In the genomic region with DNA sequence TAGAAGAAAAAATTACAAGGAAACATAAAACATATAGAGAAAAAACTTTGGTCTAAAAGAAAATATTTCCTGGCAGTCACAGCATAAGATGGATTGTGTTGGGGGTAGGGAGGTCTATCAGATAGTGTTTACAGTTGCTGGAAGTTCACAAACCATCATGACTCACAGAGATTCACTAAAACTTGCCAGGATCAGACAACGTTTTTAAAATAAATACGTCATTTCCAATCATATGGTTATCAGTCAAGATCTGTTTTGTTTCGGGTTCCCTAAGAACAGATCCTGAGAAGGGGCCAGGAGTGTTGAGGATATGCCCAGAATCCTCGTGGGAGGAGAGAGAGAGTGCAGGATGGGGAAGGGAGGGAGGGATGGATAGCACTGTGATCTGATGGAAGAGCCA, we compare ENCODE assay signal across 30 mouse cellular contexts. TPM values are rescaled to one million over a fixed set of nuclear protein-coding genes. Genes with fewer than 3 reads are reported as not detected.
DNase-seq lines count a peak whose midpoint lies in the region; ATAC-seq and TF ChIP-seq lines count a peak whose summit lies in the region.
"Had no signal": no experiment of that assay in that cellular context is flagged by ENCODE, and none has a peak within 500 bp of the region (broad histone marks: within the 10 kb centered on the region; RNA-seq: fewer than 3 reads in every experiment).

No protein-coding gene starts in this region.

- WGBS in forebrain, embryonic 14.5 days = 73% methylated on average over 4 of the region's 4 CpGs
- WGBS in forebrain, postnatal 0 days = 63% methylated on average over 4 of the region's 4 CpGs
- 69% methylated on average over 4 of the region's 4 CpGs for WGBS in forebrain, embryonic 16.5 days
- 78% methylated on average over 4 of the region's 4 CpGs for WGBS in forebrain, embryonic 13.5 days
- WGBS in kidney, postnatal 0 days = 46% methylated on average over 4 of the region's 4 CpGs
- 44% methylated on average over 4 of the region's 4 CpGs for WGBS in kidney, embryonic 14.5 days
- WGBS in hindbrain, embryonic 11.5 days = 81% methylated on average over 4 of the region's 4 CpGs

- H3K27me3 ChIP-seq in forebrain, embryonic 14.5 days (replicated peaks; ENCODE audit: control insufficient read depth, insufficient read depth, low read length) = no peaks in the 10 kb centered on the region
- H3K27me3 ChIP-seq in forebrain, postnatal 0 days (ENCODE audit: insufficient read depth, low read length) = no peaks in the 10 kb centered on the region
- no peaks in the 10 kb centered on the region for H3K27me3 ChIP-seq in forebrain, embryonic 16.5 days (replicated peaks; ENCODE audit: control insufficient read depth, insufficient read depth, low read length)
- H3K27me3 ChIP-seq in forebrain, embryonic 13.5 days = no peaks in the 10 kb centered on the region
- no peaks in the 10 kb centered on the region for H3K27me3 ChIP-seq in kidney, postnatal 0 days (ENCODE audit: insufficient read depth, low read length)
- H3K27me3 ChIP-seq in kidney, embryonic 14.5 days (ENCODE audit: control insufficient read depth, insufficient read depth, low read length) = peaks cover 4% of the 10 kb centered on the region; the same call in 1 of the 2 replicates
- no peaks in the 10 kb centered on the region for H3K27me3 ChIP-seq in hindbrain, embryonic 11.5 days (ENCODE audit: control insufficient read depth, insufficient read depth, low read length)
- H3K27me3 ChIP-seq: CH12.LX; embryonic facial prominence, embryonic 12.5 days; embryonic facial prominence, embryonic 15.5 days had no signal

- no peak overlapping the region for H3K4me3 ChIP-seq in forebrain, embryonic 14.5 days (ENCODE audit: low read depth, low read length)
- no peak overlapping the region for H3K4me3 ChIP-seq in forebrain, postnatal 0 days (ENCODE audit: low read depth, low read length)
- no peak overlapping the region for H3K4me3 ChIP-seq in forebrain, embryonic 16.5 days (replicated peaks; ENCODE audit: low read length)
- H3K4me3 ChIP-seq in forebrain, embryonic 13.5 days = no peak overlapping the region
- no peak overlapping the region for H3K4me3 ChIP-seq in kidney, postnatal 0 days (replicated peaks; ENCODE audit: low read depth, low read length)
- H3K4me3 ChIP-seq in kidney, embryonic 14.5 days (ENCODE audit: low read length) = no peak overlapping the region
- no peak overlapping the region for H3K4me3 ChIP-seq in hindbrain, embryonic 11.5 days (ENCODE audit: low read depth, low read length)
- H3K4me3 ChIP-seq: embryonic facial prominence, embryonic 12.5 days; embryonic facial prominence, embryonic 15.5 days; erythroblast, embryonic 14.5 days; forebrain, embryonic 10.5 days had no signal

- TF ChIP-seq CTCF in forebrain, postnatal 0 days (IDR thresholded peaks at IDR 0.05; ENCODE audit: low read depth) = no peak
- TF ChIP-seq CTCF in kidney, postnatal 0 days (IDR thresholded peaks at IDR 0.05; ENCODE audit: low read depth) = no peak

- peak; percentile 13 for DNase-seq in forebrain, embryonic 14.5 days (ENCODE audit: low spot score)
- no peak for DNase-seq in forebrain, postnatal 0 days
- DNase-seq in kidney, postnatal 0 days (ENCODE audit: low spot score) = peak; percentile 36
- peak; percentile 83 for DNase-seq in NIH3T3 (ENCODE audit: low read depth)
- DNase-seq in hindbrain, embryonic 11.5 days (ENCODE audit: low spot score) = no peak
- DNase-seq: adrenal gland, adult 2 months; adrenal gland, postnatal 10 days; adrenal gland, postnatal 25 days; B cell, adult 2 months; cerebellum, adult 11 months; cerebellum, adult 18-20 months; cerebellum, adult 8-10 months; cerebellum, adult 9-11 months; cerebellum, postnatal 14 days; cerebellum, postnatal 36 days; embryo, embryonic 11 days had no signal

- no peak overlapping the region for H3K27ac ChIP-seq in forebrain, embryonic 14.5 days (ENCODE audit: low read depth, low read length)
- H3K27ac ChIP-seq in forebrain, postnatal 0 days (ENCODE audit: low read depth, low read length) = no peak overlapping the region
- H3K27ac ChIP-seq in forebrain, embryonic 16.5 days (ENCODE audit: low read length) = no peak overlapping the region
- no peak overlapping the region for H3K27ac ChIP-seq in forebrain, embryonic 13.5 days
- no peak overlapping the region for H3K27ac ChIP-seq in kidney, postnatal 0 days
- H3K27ac ChIP-seq in kidney, embryonic 14.5 days (ENCODE audit: low read depth, low read length) = no peak overlapping the region
- no peak overlapping the region for H3K27ac ChIP-seq in hindbrain, embryonic 11.5 days (ENCODE audit: low read depth, low read length)
- H3K27ac ChIP-seq: embryonic facial prominence, embryonic 12.5 days; embryonic facial prominence, embryonic 15.5 days; forebrain, embryonic 10.5 days had no signal

- ATAC-seq in forebrain, embryonic 14.5 days = no peak
- ATAC-seq in forebrain, postnatal 0 days = no peak
- ATAC-seq in forebrain, embryonic 16.5 days = peak; percentile 47
- no peak for ATAC-seq in forebrain, embryonic 13.5 days
- no peak for ATAC-seq in kidney, postnatal 0 days (replicated peaks; ENCODE audit: low FRiP score, low read depth)
- ATAC-seq in kidney, embryonic 14.5 days (ENCODE audit: low FRiP score, low TSS enrichment) = no peak
- ATAC-seq in hindbrain, embryonic 11.5 days (ENCODE audit: low FRiP score) = no peak
- ATAC-seq: CD4-positive, CD25-positive, alpha-beta regulatory T cell, adult 4 months had no signal

- no peak overlapping the region for H3K9ac ChIP-seq in forebrain, embryonic 14.5 days (ENCODE audit: low read length)
- no peak overlapping the region for H3K9ac ChIP-seq in forebrain, postnatal 0 days
- no peak overlapping the region for H3K9ac ChIP-seq in forebrain, embryonic 16.5 days (replicated peaks; ENCODE audit: low read depth, low read length)
- H3K9ac ChIP-seq in forebrain, embryonic 13.5 days = no peak overlapping the region
- no peak overlapping the region for H3K9ac ChIP-seq in kidney, postnatal 0 days (ENCODE audit: low read depth, low read length)
- no peak overlapping the region for H3K9ac ChIP-seq in kidney, embryonic 14.5 days (ENCODE audit: low read depth, low read length)
- no peak overlapping the region for H3K9ac ChIP-seq in hindbrain, embryonic 11.5 days (ENCODE audit: low read depth, low read length)
- H3K9ac ChIP-seq: embryonic facial prominence, embryonic 12.5 days; embryonic facial prominence, embryonic 15.5 days had no signal

- H3K4me1 ChIP-seq in forebrain, embryonic 14.5 days (ENCODE audit: control insufficient read depth, insufficient read depth, low read length) = no peaks in the 10 kb centered on the region
- no peaks in the 10 kb centered on the region for H3K4me1 ChIP-seq in forebrain, postnatal 0 days (ENCODE audit: insufficient read depth)
- H3K4me1 ChIP-seq in forebrain, embryonic 16.5 days (replicated peaks; ENCODE audit: control insufficient read depth, insufficient read depth, low read length) = peaks cover 4% of the 10 kb centered on the region; the same call in 1 of the 2 replicates
- peaks cover 3% of the 10 kb centered on the region; the same call in 1 of the 2 replicates for H3K4me1 ChIP-seq in forebrain, embryonic 13.5 days
- no peaks in the 10 kb centered on the region for H3K4me1 ChIP-seq in kidney, postnatal 0 days (replicated peaks; ENCODE audit: insufficient read depth, low read length)
- no peaks in the 10 kb centered on the region for H3K4me1 ChIP-seq in kidney, embryonic 14.5 days (ENCODE audit: control insufficient read depth, insufficient read depth, low read length)
- H3K4me1 ChIP-seq in hindbrain, embryonic 11.5 days (replicated peaks; ENCODE audit: control insufficient read depth, insufficient read depth, low read length) = no peaks in the 10 kb centered on the region
- H3K4me1 ChIP-seq: embryonic facial prominence, embryonic 12.5 days; embryonic facial prominence, embryonic 15.5 days had no signal

- no peaks in the 10 kb centered on the region for H3K36me3 ChIP-seq in forebrain, embryonic 14.5 days (ENCODE audit: control insufficient read depth, insufficient read depth, low read length)
- no peaks in the 10 kb centered on the region for H3K36me3 ChIP-seq in forebrain, postnatal 0 days (ENCODE audit: insufficient read depth)
- no peaks in the 10 kb centered on the region for H3K36me3 ChIP-seq in forebrain, embryonic 16.5 days (ENCODE audit: control insufficient read depth, insufficient read depth)
- H3K36me3 ChIP-seq in forebrain, embryonic 13.5 days (ENCODE audit: poor library complexity, severe bottlenecking) = no peaks in the 10 kb centered on the region
- H3K36me3 ChIP-seq in kidney, postnatal 0 days (ENCODE audit: insufficient read depth, low read length) = no peaks in the 10 kb centered on the region
- H3K36me3 ChIP-seq in kidney, embryonic 14.5 days (ENCODE audit: control insufficient read depth, insufficient read depth, low read length) = no peaks in the 10 kb centered on the region
- H3K36me3 ChIP-seq in hindbrain, embryonic 11.5 days (ENCODE audit: control insufficient read depth, insufficient read depth, low read length) = no peaks in the 10 kb centered on the region
- H3K36me3 ChIP-seq: embryonic facial prominence, embryonic 12.5 days; embryonic facial prominence, embryonic 15.5 days; forebrain, embryonic 10.5 days; G1E had no signal

- H3K9me3 ChIP-seq in forebrain, embryonic 14.5 days (replicated peaks; ENCODE audit: control insufficient read depth, low read length) = no peaks in the 10 kb centered on the region
- no peaks in the 10 kb centered on the region for H3K9me3 ChIP-seq in forebrain, postnatal 0 days (ENCODE audit: low read length)
- H3K9me3 ChIP-seq in forebrain, embryonic 16.5 days (ENCODE audit: control insufficient read depth, low read length) = no peaks in the 10 kb centered on the region
- H3K9me3 ChIP-seq in forebrain, embryonic 13.5 days (replicated peaks) = no peaks in the 10 kb centered on the region
- H3K9me3 ChIP-seq in kidney, postnatal 0 days (replicated peaks; ENCODE audit: low read length) = no peaks in the 10 kb centered on the region
- no peaks in the 10 kb centered on the region for H3K9me3 ChIP-seq in kidney, embryonic 14.5 days (ENCODE audit: control insufficient read depth, low read length)
- H3K9me3 ChIP-seq in hindbrain, embryonic 11.5 days (ENCODE audit: control insufficient read depth, low read length) = no peaks in the 10 kb centered on the region
- H3K9me3 ChIP-seq: embryonic facial prominence, embryonic 12.5 days; embryonic facial prominence, embryonic 15.5 days; forebrain, embryonic 10.5 days had no signal

- no peak overlapping the region for H3K4me2 ChIP-seq in forebrain, embryonic 14.5 days (ENCODE audit: low read length)
- no peak overlapping the region for H3K4me2 ChIP-seq in forebrain, postnatal 0 days (ENCODE audit: low read depth)
- H3K4me2 ChIP-seq in forebrain, embryonic 16.5 days (ENCODE audit: low read length) = no peak overlapping the region
- no peak overlapping the region for H3K4me2 ChIP-seq in forebrain, embryonic 13.5 days
- no peak overlapping the region for H3K4me2 ChIP-seq in kidney, postnatal 0 days (ENCODE audit: low read length)
- H3K4me2 ChIP-seq in kidney, embryonic 14.5 days (replicated peaks; ENCODE audit: low read depth, low read length) = no peak overlapping the region
- no peak overlapping the region for H3K4me2 ChIP-seq in hindbrain, embryonic 11.5 days (replicated peaks; ENCODE audit: low read depth, low read length)
- H3K4me2 ChIP-seq: embryonic facial prominence, embryonic 12.5 days; embryonic facial prominence, embryonic 15.5 days had no signal

RNA-seq across cellular contexts. Expression of a gene that starts 18.3 kb away (rescaled TPM):
- polyA plus RNA-seq in forebrain, embryonic 14.5 days (2014; fragmentation: Nextera tagmentation; extraction: Ambion mirVana) = not detected in 2 replicates
- not detected in 2 replicates for total RNA-seq in forebrain, postnatal 0 days (2014; rRNA removed)
- not detected in 2 replicates for polyA plus RNA-seq in forebrain, postnatal 0 days (2015; fragmentation: Nextera tagmentation; extraction: Ambion mirVana)
- 0.25 TPM in 1 of 2 replicates, not detected in the other for polyA plus RNA-seq in forebrain, embryonic 16.5 days (2015; fragmentation: Nextera tagmentation; extraction: Ambion mirVana)
- polyA plus RNA-seq in forebrain, embryonic 13.5 days (2015; fragmentation: Nextera tagmentation; extraction: Ambion mirVana) = not detected in 2 replicates
- 0.14 TPM in 1 of 2 replicates, not detected in the other for polyA plus RNA-seq in kidney, postnatal 0 days (2015; fragmentation: Nextera tagmentation; extraction: Ambion mirVana)
- not detected in 2 replicates for polyA plus RNA-seq in kidney, embryonic 14.5 days (2014; fragmentation: Nextera tagmentation; extraction: Ambion mirVana)
- polyA plus RNA-seq in hindbrain, embryonic 11.5 days (2014; fragmentation: Nextera tagmentation; extraction: Ambion mirVana) = not detected in 2 replicates
- total RNA-seq: adrenal gland, adult 2 months; adrenal gland, postnatal 10 days; adrenal gland, postnatal 25 days; adrenal gland, postnatal 4 days; CH12.LX; common myeloid progenitor, adult 5-6 weeks had no signal
- polyA plus RNA-seq: adrenal gland, adult 2 months; brain, embryonic 14.5 days; CD4-positive, CD25-positive, alpha-beta regulatory T cell, adult 4 months; embryonic facial prominence, embryonic 12.5 days; erythroblast, embryonic 14.5 days; forebrain, embryonic 10.5 days; frontal cortex, adult 2 months; G1E had no signal

Comparison
In these comparisons a context has a peak if more than half of its experiments do, and no peak if none do; other contexts are left out.
1. DNase-seq: peak in forebrain, embryonic 14.5 days (single experiment), kidney, postnatal 0 days (single experiment) and NIH3T3 (single experiment); none in forebrain, postnatal 0 days (single experiment) and hindbrain, embryonic 11.5 days (single experiment).